Mouse (Mus musculus) thymus, adult 2 months (tissue): ENCODE data around the gene Itgal. TPM values are rescaled to one million over a fixed set of nuclear protein-coding genes. Genes with fewer than 3 reads are reported as not detected.
"Not testable (repeated sequence)": the region's sequence is repeated elsewhere in the genome, so short reads cannot be mapped to it uniquely, and the experiment has no call there.

ENCODE experiments used
- DNase-seq: peaks from one replicate; pipeline ENCODE4 v3.0.0; 2021
- H3K27ac ChIP-seq: fragments of 200-500 bp; 2 replicates; pipeline ENCODE4 v1.5.1; 2012; ENCODE audit warnings: low read length, control low read depth; ENCODE audit not compliant: control insufficient read depth, insufficient read depth
- H3K27me3 ChIP-seq: fragments of 200-500 bp; 2 replicates; pipeline ENCODE4 v1.6.1; 2012; ENCODE audit warnings: mild to moderate bottlenecking, low read length, moderate library complexity, mixed read lengths; ENCODE audit not compliant: control insufficient read depth, insufficient read depth
- H3K36me3 ChIP-seq: fragments of 200-500 bp; 2 replicates; pipeline ENCODE4 v1.6.1; 2012; ENCODE audit warnings: mild to moderate bottlenecking, low read length, moderate library complexity; ENCODE audit not compliant: control insufficient read depth, insufficient read depth
- H3K4me1 ChIP-seq: fragments of 200-500 bp; replicated peaks from 2 replicates; pipeline ENCODE4 v1.6.1; 2012; ENCODE audit warnings: low read length; ENCODE audit not compliant: control insufficient read depth, insufficient read depth
- H3K4me3 ChIP-seq: fragments of 200-500 bp; 2 replicates; pipeline ENCODE4 v1.5.1; 2012; ENCODE audit warnings: mild to moderate bottlenecking, low read length, control low read depth, moderate library complexity; ENCODE audit not compliant: control insufficient read depth, insufficient read depth
- CTCF ChIP-seq: fragments of 200-500 bp; IDR thresholded peaks from 2 replicates; pipeline ENCODE4 v1.5.1; 2012; ENCODE audit warnings: mild to moderate bottlenecking, control low read depth, low read length, moderate library complexity, borderline replicate concordance; ENCODE audit not compliant: control insufficient read depth, poor library complexity, insufficient read depth; ENCODE audit errors: extremely low read depth
- POLR2A ChIP-seq: fragments of 200-500 bp; IDR thresholded peaks from 2 replicates; pipeline ENCODE4 v1.6.1; 2012; ENCODE audit warnings: mild to moderate bottlenecking, low read length, control low read depth, moderate library complexity; ENCODE audit not compliant: control insufficient read depth, poor library complexity, insufficient read depth; ENCODE audit errors: extremely low read depth
- WGBS: fragments of 180-500 bp; shearing (Covaris S2); methylation state at CpG from one replicate; pipeline ENCODE4 v1.1.7; 2018; 5-methylcytosine and 5-hydroxymethylcytosine counted together
- polyA plus RNA-seq: library from polyadenylated mRNA; depleted of rRNA; stranded (reverse); fragments of >200 nt; gene quantifications from 2 replicates; pipeline ENCODE4 v1.2.3, GENCODE M21; 2012; rRNA removed

Gene Itgal
- polyA plus RNA-seq, 1 experiment: 353 TPM

DNA sequence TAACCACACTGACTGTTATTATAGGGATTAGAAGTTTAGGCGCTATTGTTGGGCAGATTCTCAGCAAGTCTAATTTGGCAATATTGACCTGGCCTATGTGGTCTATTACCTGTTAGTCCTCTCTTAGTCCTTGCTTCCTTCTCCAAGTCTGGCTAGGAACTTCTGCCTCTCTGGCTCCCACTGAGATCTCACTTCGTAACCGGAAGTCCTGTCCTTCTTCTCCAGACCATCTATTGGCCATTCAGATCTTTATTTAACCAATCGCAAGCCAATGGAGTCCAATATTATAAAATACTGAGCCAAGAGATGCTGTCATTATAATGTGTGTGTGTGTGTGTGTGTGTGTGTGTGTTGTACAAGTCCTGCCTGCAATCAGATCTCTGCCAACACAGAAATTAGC lies 68.1 kb downstream of the Itgal start:
- no peaks in the 10 kb centered on the region for H3K36me3 ChIP-seq
- TF ChIP-seq POLR2A (no peak), CTCF (no peak)

GRCm38 (mm10) chr7:127366249-127366648 lies 70.2 kb downstream of the Itgal start:
- no peak for DNase-seq
- H3K27me3 ChIP-seq: no peaks in the 10 kb centered on the region; the same call in 1 of the 2 replicates
- H3K4me1 ChIP-seq: peaks cover 2% of the 10 kb centered on the region; the same call in 1 of the 2 replicates
- 98% methylated on average over 3 of the region's 3 CpGs for WGBS
- no peak overlapping the region for H3K4me3 ChIP-seq
- H3K36me3 ChIP-seq: no peaks in the 10 kb centered on the region
- TF ChIP-seq CTCF (no peak), POLR2A (no peak)
- no peak overlapping the region for H3K27ac ChIP-seq

More for the DNA sequence above, 68.1 kb downstream of the Itgal start:
- WGBS: 96% methylated on average over 4 of the region's 4 CpGs
- Histone ChIP-seq H3K4me1 (peaks cover 2% of the 10 kb centered on the region; the same call in 1 of the 2 replicates), H3K27me3 (no peaks in the 10 kb centered on the region; the same call in 1 of the 2 replicates), H3K27ac (no peak overlapping the region), H3K4me3 (no peak overlapping the region)
- no peak for DNase-seq

DNA sequence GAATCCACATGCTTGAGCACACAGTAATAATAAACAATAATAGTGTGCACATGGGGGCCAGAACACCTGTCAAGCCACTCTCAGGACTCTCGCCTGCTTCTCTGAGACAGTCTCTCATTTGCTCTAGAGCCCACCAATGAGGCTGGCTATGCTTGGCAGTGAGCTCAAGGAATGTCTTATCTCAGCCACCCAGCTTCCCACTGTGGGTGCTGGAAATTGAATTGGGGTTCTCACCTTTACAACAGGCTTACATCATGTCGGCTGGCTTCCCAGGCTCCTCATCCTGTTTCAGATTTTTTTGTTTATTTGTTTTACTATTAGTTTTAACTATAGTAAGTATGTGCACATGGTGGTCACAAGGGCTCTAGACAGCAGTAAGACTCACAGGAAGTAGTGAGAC lies 75.2 kb downstream of the Itgal start:
- Histone ChIP-seq H3K27me3 (no peaks in the 10 kb centered on the region), H3K4me1 (peaks cover 8% of the 10 kb centered on the region), H3K36me3 (no peaks in the 10 kb centered on the region), H3K27ac (no peak overlapping the region), H3K4me3 (no peak overlapping the region)
- WGBS: 93% methylated on average over 2 of the region's 2 CpGs
- no peak for DNase-seq
- TF ChIP-seq POLR2A (no peak), CTCF (no peak)

DNA sequence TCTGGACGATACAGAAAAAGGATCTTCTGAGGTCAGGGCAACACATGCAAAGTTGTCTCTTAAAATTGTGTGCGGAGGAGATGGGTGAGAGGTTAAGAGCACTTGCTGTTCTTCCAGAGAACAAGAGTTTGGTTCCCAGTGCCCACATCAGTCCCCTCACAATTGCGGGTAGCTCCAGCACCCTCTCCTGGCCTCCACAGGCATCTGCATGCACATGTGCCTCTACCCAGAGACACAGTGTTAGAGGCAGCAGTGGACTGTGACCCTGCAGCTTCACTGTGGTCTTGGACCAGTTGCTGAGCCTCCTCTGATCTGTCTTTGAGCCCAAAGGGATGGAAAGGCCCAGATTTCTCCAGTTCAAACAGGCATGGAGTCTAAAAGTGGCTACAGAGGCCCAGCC lies 75.8 kb downstream of the Itgal start:
- not testable (repeated sequence) for H3K4me1 ChIP-seq, H3K27ac ChIP-seq, H3K27me3 ChIP-seq, H3K4me3 ChIP-seq, H3K36me3 ChIP-seq
- DNase-seq: peak; percentile 20
- WGBS: 94% methylated on average over 3 of the region's 3 CpGs

GRCm38 (mm10) chr7:127375271-127376245 lies 79.5 kb downstream of the Itgal start, which contains the start of gene Zfp747:
Zfp747 (minus strand) TSS chr7:127376050.
- H3K27ac ChIP-seq, H3K36me3 ChIP-seq, H3K4me1 ChIP-seq, H3K27me3 ChIP-seq: not testable (repeated sequence)
- H3K4me3 ChIP-seq: peak within 1 kb of the TSS; percentile 99
- peak; percentile 95 for DNase-seq
- WGBS: under 1% methylated on average over 49 of the region's 49 CpGs
- TF ChIP-seq CTCF: peak; percentile 55; the same call in 1 of the 2 replicates

- no peak for TF ChIP-seq POLR2A
- no peak for TF ChIP-seq CTCF
- DNase-seq: no peak
- 54% methylated on average over 6 of the region's 6 CpGs for whole genome bisulfite sequencing
Measured at GRCm38 (mm10) chr7:127378310-127378921, 82.4 kb downstream of the Itgal start.

More at GRCm38 (mm10) chr7:127378310-127378921, 82.4 kb downstream of the Itgal start:
- Histone ChIP-seq H3K27ac (no peak overlapping the region), H3K27me3 (no peaks in the 10 kb centered on the region), H3K36me3 (no peaks in the 10 kb centered on the region), H3K4me3 (no peak overlapping the region), H3K4me1 (peaks cover 8% of the 10 kb centered on the region)

Other genes with a start within 250 kb of the Itgal start
- 0.73 and 1.2 TPM in 2 replicates for gene Zg16, start 208.9 kb upstream of the Itgal start, polyA plus RNA-seq
- 518 and 532 TPM in 2 replicates for gene AI467606, start 204.9 kb upstream of the Itgal start, polyA plus RNA-seq
- gene Qprt, start 174.0 kb upstream of the Itgal start, polyA plus RNA-seq: 8.0 and 10.1 TPM in 2 replicates
- gene Spn, start 158.4 kb upstream of the Itgal start, polyA plus RNA-seq: 135 and 157 TPM in 2 replicates
- gene Cd2bp2, start 100.2 kb upstream of the Itgal start, polyA plus RNA-seq: 63.4 and 67.2 TPM in 2 replicates
- gene Tbc1d10b, start 87.8 kb upstream of the Itgal start, polyA plus RNA-seq: 70.3 and 81.3 TPM in 2 replicates
- 10.7 and 12.3 TPM in 2 replicates for gene Mylpf, start 87.4 kb upstream of the Itgal start, polyA plus RNA-seq
- 30.4 and 31.6 TPM in 2 replicates for gene Zfp553, start 63.2 kb upstream of the Itgal start, polyA plus RNA-seq
- gene Sept1, start 63.1 kb upstream of the Itgal start, polyA plus RNA-seq: 1,045 and 1,102 TPM in 2 replicates
- gene Zfp771, start 52.0 kb upstream of the Itgal start, polyA plus RNA-seq: 91.3 and 102 TPM in 2 replicates
- gene Dctpp1, start 35.6 kb upstream of the Itgal start, polyA plus RNA-seq: 122 and 125 TPM in 2 replicates
- gene Sephs2, start 22.2 kb upstream of the Itgal start, polyA plus RNA-seq: 37.2 and 46.3 TPM in 2 replicates
- 8.6 and 11.1 TPM in 2 replicates for gene Zfp768, start 49.3 kb downstream of the Itgal start, polyA plus RNA-seq
- gene Zfp747, start 79.8 kb downstream of the Itgal start, polyA plus RNA-seq: 14.4 and 15.2 TPM in 2 replicates
- 5.9 and 6.4 TPM in 2 replicates for gene 9130019O22Rik, start 90.9 kb downstream of the Itgal start, polyA plus RNA-seq
- 8.4 and 10.2 TPM in 2 replicates for gene E430018J23Rik, start 97.4 kb downstream of the Itgal start, polyA plus RNA-seq
- 9.0 and 10.7 TPM in 2 replicates for gene Zfp764, start 110.6 kb downstream of the Itgal start, polyA plus RNA-seq
- gene Zfp688, start 125.8 kb downstream of the Itgal start, polyA plus RNA-seq: 28.0 and 28.7 TPM in 2 replicates
- gene Zfp689, start 152.9 kb downstream of the Itgal start, polyA plus RNA-seq: 8.1 and 9.4 TPM in 2 replicates
- 191 and 212 TPM in 2 replicates for gene Prr14, start 163.4 kb downstream of the Itgal start, polyA plus RNA-seq
- 122 and 128 TPM in 2 replicates for gene Fbrs, start 182.9 kb downstream of the Itgal start, polyA plus RNA-seq
- 92.3 and 131 TPM in 2 replicates for gene Srcap, start 215.7 kb downstream of the Itgal start, polyA plus RNA-seq
- gene Gm42715, start 223.3 kb downstream of the Itgal start, polyA plus RNA-seq: 10.4 and 14.1 TPM in 2 replicates